Mouse (Mus musculus) liver, embryonic 14.5 days (tissue): ENCODE data around the gene Gm20503. TPM values are rescaled to one million over a fixed set of nuclear protein-coding genes. Genes with fewer than 3 reads are reported as not detected.

Experiments used
- ATAC-seq: fragments of 200-750 bp; cut with Nextera tagmentation; 2 replicates; pipeline ENCODE4 v1.8.0; 2017; ENCODE audit warnings: moderate number of reproducible peaks, mild to moderate bottlenecking, moderate library complexity; ENCODE audit not compliant: insufficient read depth
- DNase-seq, 3 experiments: peaks; one replicate each; pipeline ENCODE4 v3.0.0-alpha.2; 2012 to 2013; ENCODE audit warnings: low read depth in 3 of 3, low spot score in 3 of 3
- H3K27ac ChIP-seq: fragments of 300-500 bp; sonication (generic); 2 replicates; pipeline ENCODE4 v1.5.1; 2014; ENCODE audit warnings: moderate library complexity, mild to moderate bottlenecking, control low read depth, inconsistent platforms
- H3K27me3 ChIP-seq: fragments of 300-500 bp; sonication (generic); 2 replicates; pipeline ENCODE4 v1.6.1; 2014; ENCODE audit warnings: mild to moderate bottlenecking, low read length, moderate library complexity; ENCODE audit not compliant: control insufficient read depth, insufficient read depth
- H3K36me3 ChIP-seq: fragments of 300-500 bp; sonication (generic); replicated peaks from 2 replicates; pipeline ENCODE4 v1.6.1; 2014; ENCODE audit warnings: low read depth; ENCODE audit not compliant: control insufficient read depth, insufficient read depth
- H3K4me1 ChIP-seq, 2 experiments: fragments of 200-500 bp in 1 of 2; fragments of 300-500 bp in 1 of 2; sonication (generic) in 1 of 2; replicated peaks; 2 replicates each; pipeline ENCODE4 v1.6.1; 2012 to 2014; ENCODE audit warnings: antibody characterized with exemption in 1 of 2, inconsistent platforms in 1 of 2, low read length in 1 of 2; ENCODE audit not compliant: control insufficient read depth in 2 of 2, insufficient read depth in 2 of 2
- H3K4me2 ChIP-seq: fragments of 300-500 bp; sonication (generic); 2 replicates; pipeline ENCODE4 v1.6.1; 2014; ENCODE audit warnings: low read depth, mild to moderate bottlenecking, control low read depth, moderate library complexity
- H3K4me3 ChIP-seq, 2 experiments: fragments of 200-500 bp in 1 of 2; fragments of 300-500 bp in 1 of 2; sonication (generic) in 1 of 2; 2 replicates each; pipeline ENCODE4 v1.5.1; 2012 to 2014; ENCODE audit warnings: low read depth in 2 of 2, low read length in 2 of 2, mild to moderate bottlenecking in 2 of 2, control low read depth in 1 of 2, inconsistent platforms in 1 of 2, moderate library complexity in 1 of 2; ENCODE audit not compliant: insufficient read depth in 1 of 2
- H3K9ac ChIP-seq: fragments of 300-500 bp; sonication (generic); replicated peaks from 2 replicates; pipeline ENCODE4 v1.6.1; 2014; ENCODE audit warnings: mild to moderate bottlenecking, control low read depth, moderate library complexity
- H3K9me3 ChIP-seq: fragments of 300-500 bp; sonication (generic); 2 replicates; pipeline ENCODE4 v1.6.1; 2016; ENCODE audit warnings: low read length, mixed read lengths; ENCODE audit not compliant: control insufficient read depth
- CTCF ChIP-seq: IDR thresholded peaks from 2 replicates; pipeline ENCODE4 v1.5.1; 2016; ENCODE audit warnings: antibody characterized with exemption, low read depth, control low read depth
- EP300 ChIP-seq: IDR thresholded peaks from 2 replicates; pipeline ENCODE4 v1.6.1; 2016; ENCODE audit warnings: antibody characterized with exemption, low read depth
- WGBS: fragments of 180-500 bp; shearing (Covaris S2); extraction: QIAGEN DNeasy Blood & Tissue Kit; methylation state at CpG from one replicate; pipeline ENCODE4 v1.1.7; 2014; ENCODE audit not compliant: insufficient replicate concordance; 5-methylcytosine and 5-hydroxymethylcytosine counted together
- polyA plus RNA-seq, 2 experiments: library from polyadenylated mRNA; depleted of rRNA in 1 of 2; stranded (reverse) in 1 of 2; unstranded in 1 of 2; fragments of >200 nt; fragmentation: Nextera tagmentation in 1 of 2; extraction: Ambion mirVana in 1 of 2; gene quantifications; 2 replicates each; pipeline versions ENCODE4 v1.2.1 to v1.2.3; 2012 to 2014

Gene Gm20503
- polyA plus RNA-seq, 2 experiments = 4.4 TPM; not detected in 1

- H3K9me3 ChIP-seq = no peaks in the 10 kb centered on the region
- TF ChIP-seq EP300 = no peak
- no peak for TF ChIP-seq CTCF
- no peaks in the 10 kb centered on the region for H3K36me3 ChIP-seq
- no peak overlapping the region for H3K4me3 ChIP-seq
- DNase-seq = no peak
- H3K27ac ChIP-seq = no peak overlapping the region
- no peaks in the 10 kb centered on the region for H3K27me3 ChIP-seq
- ATAC-seq = no peak
- 41% methylated on average over 3 of the region's 3 CpGs for WGBS
- no peak overlapping the region for H3K4me2 ChIP-seq
- H3K9ac ChIP-seq = no peak overlapping the region
- peaks cover 5 to 16% of the 10 kb centered on the region in 2 experiments for H3K4me1 ChIP-seq
Observed at GRCm38 (mm10) chr4:59011446-59011845, 8.4 kb downstream of the Gm20503 start.

DNA sequence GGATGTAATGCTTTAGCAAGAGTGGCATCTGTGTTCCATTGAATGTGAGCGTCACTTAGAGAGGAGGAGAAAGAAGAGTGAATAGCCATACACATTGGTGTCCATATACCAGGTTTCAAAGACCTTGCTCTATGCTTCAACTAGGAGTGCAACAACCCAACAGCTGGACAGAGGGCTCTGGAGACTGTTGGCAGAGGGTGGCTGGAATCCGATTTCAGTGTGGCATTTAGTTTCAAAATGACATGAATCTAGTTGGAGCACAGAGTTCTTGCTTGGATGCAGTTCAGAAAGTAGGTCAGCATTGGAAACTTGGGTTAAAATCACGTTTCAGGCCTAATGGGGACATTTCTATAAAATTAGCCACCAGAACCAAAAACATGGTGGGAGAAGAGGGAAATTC is 12.2 kb downstream of the Gm20503 start:
- Histone ChIP-seq H3K4me3 (no peak overlapping the region), H3K4me2 (no peak overlapping the region), H3K27ac (no peak overlapping the region), H3K27me3 (no peaks in the 10 kb centered on the region), H3K9me3 (no peaks in the 10 kb centered on the region), H3K4me1 (peaks cover 2 to 10% of the 10 kb centered on the region in 2 experiments), H3K9ac (no peak overlapping the region), H3K36me3 (peaks cover 7% of the 10 kb centered on the region)
- no peak for DNase-seq
- TF ChIP-seq CTCF (no peak), EP300 (no peak)
- no peak for ATAC-seq
- WGBS = 65% methylated on average over 3 of the region's 3 CpGs

DNA sequence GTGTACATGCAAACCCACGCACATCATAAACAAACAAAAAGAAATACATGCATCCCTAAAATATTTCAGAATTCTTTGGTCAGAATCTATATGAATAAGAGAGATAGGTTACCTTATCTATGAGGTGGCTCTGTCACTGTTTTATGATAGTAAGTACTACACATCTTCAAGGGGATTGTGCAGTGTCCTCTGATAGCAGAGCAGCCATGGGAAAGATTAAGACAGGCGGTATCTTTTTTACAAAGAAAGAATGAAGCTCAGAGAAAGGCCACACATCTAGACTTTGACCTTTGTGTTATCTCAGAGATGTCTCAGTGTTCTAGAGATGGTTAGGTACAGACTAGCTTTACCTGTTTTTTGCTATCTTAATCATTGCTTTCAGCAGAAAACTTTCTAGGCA is 13.9 kb downstream of the Gm20503 start:
- WGBS = 46% methylated on average over 2 of the region's 2 CpGs
- Histone ChIP-seq H3K9ac (no peak overlapping the region), H3K4me3 (no peak overlapping the region), H3K9me3 (no peaks in the 10 kb centered on the region), H3K4me1 (peaks cover 0 to 4% of the 10 kb centered on the region in 2 experiments; a peak in 3 of 4 replicates), H3K27ac (no peak overlapping the region), H3K36me3 (peaks cover 11% of the 10 kb centered on the region), H3K27me3 (no peaks in the 10 kb centered on the region), H3K4me2 (no peak overlapping the region)
- ATAC-seq = no peak
- TF ChIP-seq CTCF = no peak
- no peak for TF ChIP-seq EP300
- DNase-seq = no peak

DNA sequence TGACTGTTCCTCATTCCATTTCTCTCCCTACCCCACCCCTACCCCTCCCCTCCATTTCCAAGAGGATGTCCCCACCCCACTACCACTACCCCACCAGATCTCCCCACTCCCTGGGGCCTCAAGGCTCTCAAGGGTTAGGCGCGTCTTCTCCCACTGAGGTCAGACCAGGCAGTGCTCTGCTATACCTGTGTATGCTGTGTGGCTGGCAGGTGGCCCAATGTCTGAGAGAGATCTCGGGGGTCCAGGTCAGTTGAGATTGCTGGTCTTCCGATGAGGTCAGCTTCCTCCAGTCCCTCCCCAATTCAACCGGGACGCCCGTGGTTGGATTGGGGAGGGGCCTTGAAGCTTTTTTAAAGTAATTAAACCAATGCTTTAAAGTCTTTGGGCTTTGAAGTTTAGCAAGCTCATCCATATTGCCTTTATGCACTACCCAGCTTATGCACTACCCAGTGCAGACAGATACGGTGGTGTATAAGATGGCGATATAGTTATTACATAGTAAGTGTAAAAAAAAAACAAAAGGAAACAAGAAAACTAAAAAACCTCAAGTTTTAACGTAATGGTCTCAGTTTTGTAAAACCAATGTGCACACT is 31.4 kb downstream of the Gm20503 start:
- Histone ChIP-seq H3K27me3 (no peaks in the 10 kb centered on the region), H3K36me3 (no peaks in the 10 kb centered on the region), H3K4me2 (peak overlapping the region; percentile 78), H3K9ac (peak overlapping the region; percentile 68; the same call in 1 of the 2 replicates), H3K4me3 (peak overlapping the region; percentile 61 to 68), H3K4me1 (peaks cover 0 to 11% of the 10 kb centered on the region in 2 experiments; a peak in 3 of 4 replicates), H3K27ac (no peak overlapping the region), H3K9me3 (no peaks in the 10 kb centered on the region)
- 70% methylated on average over 10 of the region's 10 CpGs for WGBS
- no peak for TF ChIP-seq EP300
- TF ChIP-seq CTCF = no peak
- no peak for ATAC-seq
- DNase-seq = no peak

GRCm38 (mm10) chr4:59034918-59035785 is 32.1 kb downstream of the Gm20503 start, which contains the start of gene Gng10:
Gene Gng10 (plus strand): TSS chr4:59035088.
- no peak for TF ChIP-seq CTCF
- TF ChIP-seq EP300 = no peak
- H3K4me1 ChIP-seq = peaks cover 0 to 11% of the 10 kb centered on the region in 2 experiments; a peak in 3 of 4 replicates
- no peaks in the 10 kb centered on the region for H3K36me3 ChIP-seq
- no peak within 1 kb of the TSS for H3K27ac ChIP-seq
- H3K9me3 ChIP-seq = no peaks in the 10 kb centered on the region
- H3K4me3 ChIP-seq = peak within 1 kb of the TSS; percentile 61 to 68
- no peaks in the 10 kb centered on the region for H3K27me3 ChIP-seq
- 12% methylated on average over 75 of the region's 76 CpGs for WGBS
- ATAC-seq (peak; percentile 80), DNase-seq (peak; percentile 25 to 30 (median 27))
- H3K4me2 ChIP-seq = peak within 1 kb of the TSS; percentile 78
- peak within 1 kb of the TSS; percentile 68 for H3K9ac ChIP-seq
